Mouse (Mus musculus) left cerebral cortex, adult 9 months (tissue): ENCODE data around the gene Rnf31.

ENCODE experiments used
- DNase-seq, 2 experiments: peaks; one replicate each; pipeline ENCODE4 v3.0.0; 2022; ENCODE audit warnings: low spot score in 2 of 2

Rnf31 gene

GRCm38 (mm10) chr14:55577871-55578667 is 13.4 kb upstream of the Rnf31 start, which contains the start of gene Psme1:
Gene Psme1 (plus strand): TSS chr14:55578123.
- DNase-seq: peak in 1 of 2 experiments; percentile 65

DNA sequence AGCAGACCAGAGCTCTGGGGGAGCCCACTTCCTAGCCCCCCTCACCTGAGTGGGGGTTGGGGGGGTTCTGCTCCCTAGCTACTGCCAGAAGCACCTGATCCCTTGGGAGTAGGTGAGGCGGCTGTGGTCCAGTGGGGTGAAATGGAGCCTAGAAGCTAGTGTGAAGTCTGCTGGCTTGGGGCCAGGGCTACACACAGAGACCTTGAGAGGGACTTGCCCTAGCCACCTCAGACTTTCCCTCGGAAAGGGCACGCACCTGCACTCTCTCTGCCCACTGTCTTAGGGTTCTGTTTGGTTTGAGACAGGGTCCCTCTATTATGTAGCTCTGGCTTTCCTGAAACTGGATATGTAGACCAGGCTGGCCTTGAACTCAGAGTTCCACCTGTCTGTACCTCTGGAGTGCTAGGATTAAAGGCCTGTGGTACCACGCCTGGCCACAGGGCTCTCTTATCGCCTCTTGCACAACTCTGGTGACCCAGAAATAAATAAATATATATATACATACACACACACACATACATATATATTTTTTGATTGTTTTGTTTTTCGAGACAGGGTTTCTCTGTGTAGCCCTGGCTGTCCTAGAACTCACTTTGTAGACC is 12.7 kb upstream of the Rnf31 start:
- DNase-seq: no peak

DNA sequence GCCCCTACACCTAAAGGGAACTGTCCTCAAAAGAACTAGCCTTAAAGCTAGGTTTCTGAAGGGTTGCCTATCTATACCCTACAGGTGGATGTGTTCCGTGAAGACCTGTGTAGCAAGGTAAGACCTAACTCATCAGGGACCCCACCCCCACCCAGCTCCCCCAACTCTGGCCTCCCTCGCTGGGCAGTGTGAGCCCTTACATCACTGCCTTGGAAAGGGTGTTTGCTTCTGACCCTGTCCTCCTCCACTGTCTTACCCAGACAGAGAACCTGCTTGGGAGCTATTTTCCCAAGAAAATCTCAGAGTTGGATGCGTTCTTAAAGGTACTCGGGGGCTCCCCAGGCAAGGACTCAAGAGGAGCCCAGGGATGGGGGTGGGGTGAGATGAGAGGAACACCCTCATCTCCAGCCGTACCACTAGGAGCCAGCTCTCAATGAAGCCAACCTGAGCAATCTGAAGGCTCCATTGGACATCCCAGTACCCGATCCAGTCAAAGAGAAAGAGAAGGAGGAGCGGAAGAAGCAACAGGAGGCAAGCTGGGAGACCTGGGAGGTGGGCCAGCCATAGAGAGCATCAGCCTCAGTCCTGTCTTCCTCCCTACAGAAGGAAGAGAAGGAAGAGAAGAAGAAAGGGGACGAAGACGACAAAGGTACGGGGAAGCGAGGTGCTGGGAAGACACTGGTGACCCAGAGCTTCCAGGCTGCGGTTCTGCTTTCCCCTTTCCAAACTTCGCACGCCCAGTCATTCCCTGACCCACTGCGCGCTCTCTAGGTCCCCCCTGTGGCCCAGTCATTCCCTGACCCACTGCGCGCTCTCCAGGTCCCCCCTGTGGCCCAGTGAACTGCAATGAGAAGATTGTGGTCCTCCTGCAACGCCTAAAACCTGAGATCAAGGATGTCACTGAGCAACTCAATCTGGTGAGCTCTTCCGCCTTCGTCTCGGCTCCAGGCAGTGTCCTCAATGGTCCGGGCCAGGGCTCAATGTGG is 11.7 kb upstream of the Rnf31 start:
- no peak for DNase-seq

- DNase-seq: no peak
Measured at GRCm38 (mm10) chr14:55580731-55581130, 10.8 kb upstream of the Rnf31 start.

DNA sequence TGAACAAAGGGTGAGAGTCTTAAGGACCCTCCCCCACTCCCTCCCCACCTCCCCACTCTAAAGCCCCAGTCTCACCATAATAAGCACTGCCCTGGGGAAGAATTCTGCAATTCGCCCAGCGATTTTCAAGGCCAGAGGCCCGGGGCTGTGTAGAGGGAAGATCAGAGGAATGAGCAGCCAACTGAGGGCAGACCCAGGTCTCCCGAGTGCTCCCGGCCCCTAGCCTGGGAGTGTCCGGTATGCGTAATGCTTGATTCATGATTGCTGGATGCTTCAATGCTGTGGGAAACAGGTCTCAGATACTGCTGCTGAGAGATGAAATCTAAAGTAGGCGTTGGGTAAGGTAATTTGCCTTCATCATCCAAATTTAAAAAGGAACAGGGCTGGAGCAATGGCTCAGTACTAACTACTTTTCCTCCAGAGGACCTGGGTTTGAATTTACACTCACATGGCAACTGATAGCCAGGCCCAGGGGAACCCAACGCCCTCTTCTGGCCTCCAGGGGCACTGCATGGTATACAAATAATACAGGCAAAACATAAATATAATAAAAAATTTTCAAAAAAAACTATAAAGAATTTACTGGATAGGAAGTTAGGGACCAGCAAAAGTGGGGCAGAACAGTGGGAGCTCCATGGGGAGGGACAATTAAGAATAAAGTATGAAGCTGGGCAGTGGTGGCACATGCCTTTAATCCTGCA is 9.4 kb upstream of the Rnf31 start:
- no peak for DNase-seq

DNA sequence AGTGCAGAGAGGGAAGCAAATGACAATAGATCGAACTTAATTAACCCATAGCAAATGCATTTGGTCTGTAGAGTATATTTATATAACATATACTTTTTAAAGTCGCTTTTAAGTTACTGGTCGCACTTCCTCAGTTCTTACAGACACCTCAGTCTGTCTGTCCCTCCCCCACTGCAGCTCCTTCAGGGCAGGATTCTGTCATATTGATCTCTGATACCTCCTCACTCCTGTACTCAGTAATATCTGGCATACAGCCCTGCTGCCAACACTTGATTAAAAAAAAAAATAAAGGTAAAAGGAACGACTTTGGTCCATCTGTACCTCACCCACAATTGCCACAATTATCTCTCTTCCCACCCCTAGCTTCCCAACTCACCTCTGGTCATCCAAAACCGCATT is 7.2 kb upstream of the Rnf31 start:
- no peak for DNase-seq

GRCm38 (mm10) chr14:55584702-55585565 is 6.6 kb upstream of the Rnf31 start, which contains the start of gene Emc9:
Gene Emc9 (minus strand): TSS chr14:55585302.
- DNase-seq: peak in 1 of 2 experiments; percentile 62

DNA sequence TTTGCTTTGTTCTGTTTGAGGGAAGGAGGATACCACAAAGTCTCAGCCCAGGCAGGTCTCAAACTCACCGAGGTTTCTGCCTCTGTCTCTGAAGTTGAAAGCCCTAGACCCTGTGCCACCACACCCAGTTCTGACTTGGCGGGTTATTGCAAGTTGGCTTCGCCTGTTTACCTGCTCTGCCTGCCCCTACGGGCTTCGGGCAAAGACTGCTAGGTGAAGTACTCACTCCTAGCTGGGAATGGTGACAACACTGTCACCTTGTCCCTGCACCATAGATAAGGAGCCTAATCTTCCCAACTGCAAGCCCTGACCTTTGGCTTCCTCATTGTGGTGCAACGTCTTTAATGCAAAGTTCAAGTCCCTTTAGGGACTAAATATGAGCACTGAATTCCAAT is 5.9 kb upstream of the Rnf31 start:
- no peak for DNase-seq

- DNase-seq: no peak
Measured at GRCm38 (mm10) chr14:55586149-55586548, 5.4 kb upstream of the Rnf31 start.

- DNase-seq: no peak
Measured at GRCm38 (mm10) chr14:55589271-55589670, 2.2 kb upstream of the Rnf31 start.

- no peak for DNase-seq
Measured at GRCm38 (mm10) chr14:55589771-55590448, 1.6 kb upstream of the Rnf31 start.

GRCm38 (mm10) chr14:55590748-55591330 is 669 bp upstream of the Rnf31 start, which contains the start of gene Psme2:
Gene Psme2 (minus strand): TSS chr14:55591113.
- peak; percentile 90 to 95 for DNase-seq

DNA sequence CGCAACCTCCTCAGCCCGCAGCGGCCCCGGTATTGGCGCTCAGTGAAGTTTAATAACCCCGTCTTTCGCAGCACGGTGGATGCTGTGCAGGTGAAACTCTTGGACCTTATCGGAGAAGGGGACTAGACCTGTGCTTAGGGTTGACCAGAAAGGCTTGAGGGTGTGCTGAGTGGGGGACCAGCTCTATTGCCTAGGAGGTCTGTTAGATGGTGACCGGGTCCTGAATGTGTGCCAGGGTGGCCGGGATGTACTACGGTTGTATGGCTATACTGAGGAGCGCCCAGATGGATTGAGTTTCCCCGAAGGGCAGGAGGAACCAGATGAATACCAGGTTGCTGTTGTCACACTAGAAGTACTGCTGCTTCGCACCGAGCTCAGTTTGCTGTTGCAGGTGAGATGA is 718 bp downstream of the Rnf31 start:
- no peak for DNase-seq

DNA sequence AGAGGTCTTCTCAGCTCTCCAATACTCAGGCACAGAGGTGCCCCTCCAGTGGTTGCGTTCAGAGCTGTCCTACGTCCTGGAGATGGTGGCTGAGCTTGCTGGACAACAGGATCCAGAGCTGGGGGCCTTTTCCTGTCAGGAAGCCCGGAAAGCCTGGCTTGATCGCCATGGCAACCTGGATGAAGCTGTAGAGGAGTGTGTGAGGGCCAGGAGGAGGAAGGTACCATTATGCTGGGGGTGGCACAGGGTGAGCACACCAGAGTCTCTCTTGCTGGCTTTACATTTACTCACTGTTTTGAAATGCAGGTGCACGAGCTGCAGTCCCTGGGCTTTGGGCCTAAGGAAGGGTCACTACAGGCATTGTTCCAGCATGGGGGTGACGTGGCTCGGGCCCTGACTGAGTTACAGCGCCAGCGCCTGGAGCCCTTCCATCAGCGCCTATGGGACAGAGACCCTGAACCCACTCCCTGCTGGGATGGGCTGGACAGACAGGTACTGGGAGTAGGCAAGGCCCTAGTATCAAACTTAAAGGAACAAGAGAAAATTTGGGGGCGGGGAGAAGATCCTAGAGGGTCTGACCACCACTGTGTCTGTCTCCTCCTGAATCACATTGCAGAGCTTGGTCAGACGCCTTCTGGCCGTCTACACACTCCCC is 4.7 kb downstream of the Rnf31 start:
- no peak for DNase-seq

GRCm38 (mm10) chr14:55598521-55599390 is 7.2 kb downstream of the Rnf31 start:
- DNase-seq: no peak

- DNase-seq: no peak
Measured at GRCm38 (mm10) chr14:55603271-55603632, 11.7 kb downstream of the Rnf31 start, which contains the start of gene Irf9. Gene Irf9 (plus strand): TSS chr14:55603571.

DNA sequence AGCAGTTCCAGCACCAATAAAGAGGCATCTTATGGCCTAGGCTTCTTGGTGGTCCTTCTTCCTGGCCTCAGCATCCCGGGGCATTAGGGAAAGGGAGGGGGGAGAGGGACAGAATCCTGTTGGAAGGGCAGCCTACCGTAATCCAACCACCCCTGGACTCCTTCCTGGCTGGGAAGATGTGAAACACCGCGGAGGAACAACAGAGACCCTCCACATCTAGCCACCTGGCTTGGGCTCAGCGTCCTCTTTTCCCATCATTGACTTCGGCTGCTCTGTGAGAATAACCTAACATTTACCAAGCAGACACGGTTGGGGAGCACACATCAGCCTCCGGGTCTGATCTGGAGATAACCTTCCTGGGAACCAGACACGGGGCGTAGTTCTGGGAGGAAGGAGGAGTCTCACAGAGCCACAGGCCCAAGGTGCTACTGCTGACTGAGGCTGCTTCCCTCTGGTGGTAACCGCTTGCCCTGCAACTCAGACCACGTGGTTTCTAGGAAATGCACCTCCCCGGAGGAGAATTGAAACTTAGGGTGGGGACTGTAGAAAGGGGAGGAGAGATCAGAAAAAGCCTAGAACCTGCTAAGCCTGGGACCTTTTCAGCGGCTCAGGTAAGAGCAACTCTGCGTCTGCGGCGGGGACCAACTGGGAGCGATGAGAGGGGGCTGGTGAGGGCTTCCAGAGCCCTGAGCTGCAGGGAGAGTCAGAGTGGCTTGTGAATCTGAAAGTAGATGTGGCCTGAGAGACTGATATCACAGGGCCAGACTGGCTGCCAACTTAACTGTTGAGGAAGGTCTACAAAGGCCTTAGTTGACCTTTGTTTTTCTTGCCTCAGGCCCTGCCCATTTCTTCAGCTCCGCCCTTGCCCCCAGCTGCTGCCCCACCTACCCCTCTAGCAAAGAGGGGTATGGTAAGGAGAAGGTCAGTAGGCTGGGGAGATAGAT is 12.4 kb downstream of the Rnf31 start:
- DNase-seq: peak; percentile 78 to 94
